In genomic region chr5:24470600-24470999, GRCm38 (mm10) we compare ENCODE assay signal across 7 mouse cellular contexts. TPM values are rescaled to one million over a fixed set of nuclear protein-coding genes. Genes with fewer than 3 reads are reported as not detected.
DNase-seq lines count a peak whose midpoint lies in the region; ATAC-seq and TF ChIP-seq lines count a peak whose summit lies in the region.

No protein-coding gene starts in this region.

- H3K9ac ChIP-seq in ES-E14 (ENCODE audit: insufficient read depth, low read depth, low read length, poor library complexity, severe bottlenecking): no peak overlapping the region
- no peak overlapping the region for H3K9ac ChIP-seq in embryonic facial prominence, embryonic 13.5 days

- no peaks in the 10 kb centered on the region for H3K9me3 ChIP-seq in ES-E14 (ENCODE audit: control insufficient read depth, insufficient read depth, low read depth, low read length)
- H3K9me3 ChIP-seq in embryonic facial prominence, embryonic 13.5 days: no peaks in the 10 kb centered on the region

- intact Hi-C loops in heart, postnatal 10 days (cut with DNase I): loop anchor here (1.0 to 2.0 kb wide), 4 partner anchors 18 to 75 kb away; partner anchors contain the start of gene Agap3

- WGBS in embryonic facial prominence, embryonic 13.5 days: 16% methylated on average over 5 of the region's 5 CpGs

- peaks cover 26% of the 10 kb centered on the region for H3K27me3 ChIP-seq in embryonic facial prominence, embryonic 13.5 days

- no peak overlapping the region for H3K27ac ChIP-seq in ES-E14 (ENCODE audit: insufficient read depth, low read depth, low read length, poor library complexity, severe bottlenecking)
- H3K27ac ChIP-seq in embryonic facial prominence, embryonic 13.5 days: 0 out of 2 replicates have a peak overlapping the region, but pooled peaks have one; percentile 64

- ATAC-seq in embryonic facial prominence, embryonic 13.5 days (ENCODE audit: insufficient number of reproducible peaks, insufficient read depth, low FRiP score, low TSS enrichment, low read depth): no peak
- peak; percentile 65 for ATAC-seq in megakaryocyte-erythroid progenitor cell, adult 5-6 weeks (replicated peaks; ENCODE audit: low FRiP score, low TSS enrichment, poor library complexity, severe bottlenecking)

- peak; percentile 77 for DNase-seq in ES-E14 (ENCODE audit: low read depth, low spot score)
- peak; percentile 81 for DNase-seq in adrenal gland, postnatal 25 days
- DNase-seq in heart, postnatal 10 days: peak; percentile 81 to 86
- DNase-seq in layer of hippocampus, adult 9-11 months: peak; percentile 58
- DNase-seq in skeletal muscle tissue, adult 2 months (ENCODE audit: low read depth, low spot score): peak; percentile 60

- H3K36me3 ChIP-seq in ES-E14 (ENCODE audit: control insufficient read depth, insufficient read depth, low read length, poor library complexity, severe bottlenecking): no peaks in the 10 kb centered on the region
- H3K36me3 ChIP-seq in embryonic facial prominence, embryonic 13.5 days: peaks cover 9% of the 10 kb centered on the region; the same call in 1 of the 2 replicates

- in situ Hi-C loops in ES-E14 (cut with MboI; ENCODE audit: low sequenced_read_pairs in 2 of 2, unreplicated experiment in 2 of 2): no loop called here

- H3K4me1 ChIP-seq in ES-E14 (ENCODE audit: control insufficient read depth in 2 of 2, insufficient read depth in 2 of 2, low read length in 2 of 2, poor library complexity in 1 of 2): peaks cover 0 to 14% of the 10 kb centered on the region in 2 experiments; a peak in 2 of 4 replicates
- H3K4me1 ChIP-seq in embryonic facial prominence, embryonic 13.5 days: peaks cover 59% of the 10 kb centered on the region

- no peak overlapping the region for H3K4me3 ChIP-seq in ES-E14 (ENCODE audit: insufficient read depth in 1 of 2, low read depth in 1 of 2, low read length in 2 of 2, poor library complexity in 1 of 2, severe bottlenecking in 1 of 2)
- no peak overlapping the region for H3K4me3 ChIP-seq in embryonic facial prominence, embryonic 13.5 days

- no peak overlapping the region for H3K4me2 ChIP-seq in embryonic facial prominence, embryonic 13.5 days

TF ChIP-seq in ES-E14, 5 proteins besides CTCF, POLR2A, EP300 and RAD21:
- TF ChIP-seq ZC3H11A (IDR thresholded peaks at IDR 0.05; ENCODE audit: borderline replicate concordance, low read depth, low read length) (peak; percentile 71), ZNF384 (IDR thresholded peaks at IDR 0.05; ENCODE audit: low read depth, low read length) (no peak)

RNA-seq across cellular contexts. Expression of gene Agap3, which starts 18.6 kb away (rescaled TPM):
- 50.1 and 51.2 TPM in 2 replicates for total RNA-seq in ES-E14 (2012; rRNA removed)
- 75.6 and 89.0 TPM in 2 replicates for total RNA-seq in adrenal gland, postnatal 25 days (2021)
- polyA plus RNA-seq in embryonic facial prominence, embryonic 13.5 days (2015; fragmentation: Nextera tagmentation; extraction: Ambion mirVana): 31.5 and 31.6 TPM in 2 replicates
- total RNA-seq in heart, postnatal 10 days (2021): 10 to 100 TPM; 83.1 to 84.8 TPM
- 36.5 and 53.3 TPM in 2 replicates for total RNA-seq in megakaryocyte-erythroid progenitor cell, adult 5-6 weeks (2014; fragmentation: Nextera tagmentation)
- total RNA-seq in megakaryocyte-erythroid progenitor cell, adult 5-6 weeks (2017): 21.7 and 33.3 TPM in 2 replicates

RNA-seq across cellular contexts. Expression of gene Tmub1, which starts 22.9 kb away (rescaled TPM):
- total RNA-seq in ES-E14 (2012; rRNA removed): 7.8 and 11.5 TPM in 2 replicates
- 12.5 and 16.8 TPM in 2 replicates for total RNA-seq in adrenal gland, postnatal 25 days (2021)
- 20.2 and 22.8 TPM in 2 replicates for polyA plus RNA-seq in embryonic facial prominence, embryonic 13.5 days (2015; fragmentation: Nextera tagmentation; extraction: Ambion mirVana)
- total RNA-seq in heart, postnatal 10 days (2021): 10 to 100 TPM in 1 of 2 experiments, 1 to 10 TPM in 1; 9.6 to 10.7 TPM
- 10.5 and 11.4 TPM in 2 replicates for total RNA-seq in megakaryocyte-erythroid progenitor cell, adult 5-6 weeks (2014; fragmentation: Nextera tagmentation)
- 5.6 and 6.2 TPM in 2 replicates for total RNA-seq in megakaryocyte-erythroid progenitor cell, adult 5-6 weeks (2017)

RNA-seq across cellular contexts. Expression of gene Fastk, which starts 25.5 kb away (rescaled TPM):
- total RNA-seq in ES-E14 (2012; rRNA removed): 70.4 and 111 TPM in 2 replicates
- 114 and 119 TPM in 2 replicates for total RNA-seq in adrenal gland, postnatal 25 days (2021)
- polyA plus RNA-seq in embryonic facial prominence, embryonic 13.5 days (2015; fragmentation: Nextera tagmentation; extraction: Ambion mirVana): 106 and 109 TPM in 2 replicates
- total RNA-seq in heart, postnatal 10 days (2021): 100 to 1,000 TPM; 207 to 209 TPM
- total RNA-seq in megakaryocyte-erythroid progenitor cell, adult 5-6 weeks (2014; fragmentation: Nextera tagmentation): 101 and 135 TPM in 2 replicates
- total RNA-seq in megakaryocyte-erythroid progenitor cell, adult 5-6 weeks (2017): 14.1 and 30.4 TPM in 2 replicates

RNA-seq across cellular contexts. Expression of gene Slc4a2, which starts 47.0 kb away (rescaled TPM):
- 30.4 and 31.5 TPM in 2 replicates for total RNA-seq in ES-E14 (2012; rRNA removed)
- 50.5 and 59.1 TPM in 2 replicates for total RNA-seq in adrenal gland, postnatal 25 days (2021)
- polyA plus RNA-seq in embryonic facial prominence, embryonic 13.5 days (2015; fragmentation: Nextera tagmentation; extraction: Ambion mirVana): 41.0 and 41.2 TPM in 2 replicates
- total RNA-seq in heart, postnatal 10 days (2021): 10 to 100 TPM; 49.2 to 52.4 TPM
- 22.8 and 24.7 TPM in 2 replicates for total RNA-seq in megakaryocyte-erythroid progenitor cell, adult 5-6 weeks (2014; fragmentation: Nextera tagmentation)
- total RNA-seq in megakaryocyte-erythroid progenitor cell, adult 5-6 weeks (2017): 15.5 and 16.4 TPM in 2 replicates

RNA-seq across cellular contexts. Expression of gene Cdk5, which starts 47.3 kb away (rescaled TPM):
- 17.8 and 23.4 TPM in 2 replicates for total RNA-seq in ES-E14 (2012; rRNA removed)
- total RNA-seq in adrenal gland, postnatal 25 days (2021): 46.4 and 51.2 TPM in 2 replicates
- 55.7 and 62.1 TPM in 2 replicates for polyA plus RNA-seq in embryonic facial prominence, embryonic 13.5 days (2015; fragmentation: Nextera tagmentation; extraction: Ambion mirVana)
- total RNA-seq in heart, postnatal 10 days (2021): 10 to 100 TPM; 21.5 to 25.0 TPM
- total RNA-seq in megakaryocyte-erythroid progenitor cell, adult 5-6 weeks (2014; fragmentation: Nextera tagmentation): 25.5 and 31.7 TPM in 2 replicates
- total RNA-seq in megakaryocyte-erythroid progenitor cell, adult 5-6 weeks (2017): 15.0 and 26.5 TPM in 2 replicates
